Mouse (Mus musculus) cerebellum, adult 2 months (tissue): ENCODE data around the gene Slc35g1. TPM values are rescaled to one million over a fixed set of nuclear protein-coding genes. Genes with fewer than 3 reads are reported as not detected.

ENCODE experiments used
- DNase-seq, 2 experiments: peaks; one replicate each; pipeline ENCODE4 v3.0.0; 2021
- H3K27ac ChIP-seq: fragments of 200-500 bp; 2 replicates; pipeline ENCODE4 v1.5.1; 2012; ENCODE audit warnings: low read length, control low read depth, inconsistent platforms; ENCODE audit not compliant: insufficient read depth
- H3K27me3 ChIP-seq: fragments of 200-500 bp; 2 replicates; pipeline ENCODE4 v1.6.1; 2012; ENCODE audit warnings: inconsistent platforms, mild to moderate bottlenecking, low read length, moderate library complexity; ENCODE audit not compliant: control insufficient read depth, insufficient read depth
- H3K4me1 ChIP-seq: fragments of 200-500 bp; 2 replicates; pipeline ENCODE4 v1.6.1; 2011; ENCODE audit warnings: low read length; ENCODE audit not compliant: control insufficient read depth, insufficient read depth
- H3K4me3 ChIP-seq: fragments of 200-500 bp; replicated peaks from 2 replicates; pipeline ENCODE3; 2011; ENCODE audit warnings: mild to moderate bottlenecking, low read depth, low read length, control low read depth; ENCODE audit not compliant: insufficient read depth
- CTCF ChIP-seq: fragments of 200-500 bp; IDR thresholded peaks from 2 replicates; pipeline ENCODE4 v1.5.1; 2011; ENCODE audit warnings: low read depth, mild to moderate bottlenecking, control low read depth, low read length, moderate library complexity, borderline replicate concordance; ENCODE audit not compliant: insufficient read depth
- POLR2A ChIP-seq: fragments of 200-500 bp; IDR thresholded peaks from 2 replicates; pipeline ENCODE4 v1.6.1; 2011; ENCODE audit warnings: low read length, control low read depth, borderline replicate concordance; ENCODE audit not compliant: insufficient read depth
- WGBS: fragments of 180-500 bp; shearing (Covaris S2); methylation state at CpG from one replicate; pipeline ENCODE4 v1.1.7; 2018; 5-methylcytosine and 5-hydroxymethylcytosine counted together
- polyA plus RNA-seq: library from polyadenylated mRNA; depleted of rRNA; stranded (reverse); fragments of >200 nt; gene quantifications from 2 replicates; pipeline ENCODE4 v1.2.3, GENCODE M21; 2012; rRNA removed

Gene Slc35g1
- polyA plus RNA-seq: 2.0 and 2.5 TPM in 2 replicates

- Histone ChIP-seq H3K4me3 (peak within 1 kb of the TSS; percentile 98), H3K27ac (peak within 1 kb of the TSS; percentile 70), H3K27me3 (no peaks in the 10 kb centered on the region), H3K4me1 (no peaks in the 10 kb centered on the region)
- peak; percentile 73 to 75 for DNase-seq
- under 1% methylated on average over 89 of the region's 90 CpGs for WGBS
- TF ChIP-seq POLR2A (no peak), CTCF (no peak)
Observed at GRCm38 (mm10) chr19:38395701-38396632, at the start of gene Slc35g1. Gene Slc35g1 (plus strand): TSS chr19:38395980.

- no peak overlapping the region for H3K27ac ChIP-seq
- TF ChIP-seq CTCF (no peak), POLR2A (no peak)
- WGBS: 39% methylated on average over 13 of the region's 13 CpGs
- H3K4me1 ChIP-seq: no peaks in the 10 kb centered on the region
- no peak overlapping the region for H3K4me3 ChIP-seq
- DNase-seq: no peak
- no peaks in the 10 kb centered on the region for H3K27me3 ChIP-seq
Observed at GRCm38 (mm10) chr19:38348271-38349012, 47.3 kb upstream of the Slc35g1 start.

- TF ChIP-seq POLR2A: no peak
- TF ChIP-seq CTCF: no peak
- Histone ChIP-seq H3K4me1 (no peaks in the 10 kb centered on the region), H3K4me3 (no peak overlapping the region), H3K27ac (no peak overlapping the region), H3K27me3 (no peaks in the 10 kb centered on the region)
- 74% methylated on average over 5 of the region's 5 CpGs for WGBS
- no peak for DNase-seq
Observed at GRCm38 (mm10) chr19:38349013-38349341, 46.8 kb upstream of the Slc35g1 start.

GRCm38 (mm10) chr19:38351202-38351601 lies 44.6 kb upstream of the Slc35g1 start:
- no peak overlapping the region for H3K4me3 ChIP-seq
- H3K27me3 ChIP-seq: no peaks in the 10 kb centered on the region
- TF ChIP-seq POLR2A: no peak
- TF ChIP-seq CTCF: no peak
- DNase-seq: no peak
- WGBS: 84% methylated on average over 2 of the region's 2 CpGs
- H3K4me1 ChIP-seq: no peaks in the 10 kb centered on the region
- H3K27ac ChIP-seq: no peak overlapping the region

GRCm38 (mm10) chr19:38351728-38352127 lies 44.1 kb upstream of the Slc35g1 start:
- no peaks in the 10 kb centered on the region for H3K27me3 ChIP-seq
- DNase-seq: no peak
- WGBS: 85% methylated on average over 3 of the region's 3 CpGs
- no peaks in the 10 kb centered on the region for H3K4me1 ChIP-seq
- TF ChIP-seq POLR2A (no peak), CTCF (no peak)
- no peak overlapping the region for H3K27ac ChIP-seq
- H3K4me3 ChIP-seq: no peak overlapping the region

- Histone ChIP-seq H3K27me3 (no peaks in the 10 kb centered on the region), H3K27ac (no peak overlapping the region), H3K4me1 (no peaks in the 10 kb centered on the region), H3K4me3 (no peak overlapping the region)
- DNase-seq: peak; percentile 31 to 50
- TF ChIP-seq POLR2A (no peak), CTCF (peak; percentile 39; the same call in 1 of the 2 replicates)
- 40% methylated on average over 6 of the region's 6 CpGs for WGBS
Observed at GRCm38 (mm10) chr19:38352495-38353130, 43.2 kb upstream of the Slc35g1 start.

- 51% methylated on average over 1 of the region's 1 CpGs for WGBS
- Histone ChIP-seq H3K27me3 (no peaks in the 10 kb centered on the region), H3K4me1 (no peaks in the 10 kb centered on the region), H3K27ac (no peak overlapping the region), H3K4me3 (no peak overlapping the region)
- no peak for TF ChIP-seq CTCF
- no peak for TF ChIP-seq POLR2A
- no peak for DNase-seq
Observed at GRCm38 (mm10) chr19:38354279-38354678, 41.5 kb upstream of the Slc35g1 start.
